Mouse (Mus musculus) adrenal gland (tissue): ENCODE measurements around the gene Diras1.

Experiments used
- intact Hi-C: fragments of 180-260 bp; cut with DNase I; formaldehyde crosslinking; loops from one replicate; pipeline ENCODE4 v1.15.1; 2025

Gene Diras1

DNA sequence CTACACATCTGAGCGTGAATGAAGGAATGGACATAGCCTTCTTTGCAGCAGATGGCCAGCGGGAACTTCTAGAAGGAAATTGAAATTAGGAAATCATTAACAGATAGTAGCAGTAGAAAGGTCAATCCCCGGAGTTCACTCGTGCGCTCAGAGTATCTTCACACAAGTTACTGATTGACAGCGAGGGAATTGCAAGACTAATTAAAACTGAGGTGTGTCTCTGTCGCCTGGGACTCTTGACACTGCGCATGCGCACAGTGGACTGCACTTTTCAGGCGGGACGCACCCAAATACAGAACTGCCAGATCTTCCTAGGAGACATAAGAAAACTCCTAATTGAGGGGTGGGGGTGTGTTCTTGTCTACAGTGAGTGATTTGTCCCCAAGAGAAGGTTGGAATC lies 50.0 kb downstream of the Diras1 start:
- intact Hi-C loops: no loop called here

GRCm38 (mm10) chr10:80973722-80974121 lies 51.7 kb downstream of the Diras1 start:
- intact Hi-C loops: no loop called here

DNA sequence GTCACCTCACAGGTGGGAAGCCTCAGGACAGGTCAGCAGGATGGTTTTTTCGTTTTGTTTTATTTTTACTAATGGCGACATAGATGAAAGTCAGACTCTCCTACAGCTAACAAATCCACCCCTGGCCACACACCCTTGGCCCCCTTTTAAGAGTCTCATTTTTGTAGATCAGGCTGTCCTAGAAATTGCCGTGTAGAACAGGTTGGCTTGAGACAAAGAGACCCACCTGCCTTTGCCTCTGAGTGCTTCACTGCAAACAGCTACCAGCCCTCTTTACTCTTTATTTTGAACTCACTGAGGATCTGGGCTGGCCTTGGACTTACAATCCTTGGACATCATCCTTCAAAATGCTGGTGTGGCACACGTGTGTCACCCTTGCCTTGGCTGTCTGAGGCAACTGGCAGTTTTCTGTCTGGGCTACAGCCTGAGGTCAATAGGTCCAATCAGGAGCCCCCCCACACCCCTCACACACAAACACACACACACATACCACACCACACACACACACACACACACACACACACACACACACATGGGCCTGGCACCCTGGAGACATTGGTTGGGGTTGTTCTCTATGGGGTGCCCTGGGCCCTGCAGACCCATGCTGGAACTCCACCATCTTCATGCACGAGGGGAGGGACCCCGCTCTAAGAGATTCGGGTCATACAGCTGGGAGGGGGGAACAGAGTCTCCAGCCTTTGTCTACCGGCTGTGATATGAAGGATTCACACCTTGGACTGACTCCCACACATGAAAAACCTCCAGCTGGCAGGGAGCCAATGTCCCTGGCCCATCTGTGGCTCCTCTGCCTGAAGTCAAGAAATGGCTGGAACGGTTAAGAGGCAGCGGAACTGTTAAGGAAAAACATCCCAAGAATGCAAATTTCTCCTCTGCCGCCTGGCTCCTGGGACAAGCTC lies 53.1 kb downstream of the Diras1 start:
- intact Hi-C loops: no loop called here

GRCm38 (mm10) chr10:80971533-80971932 lies 53.9 kb downstream of the Diras1 start:
- intact Hi-C loops: no loop called here

- intact Hi-C loops: no loop called here
Observed at GRCm38 (mm10) chr10:80970159-80970558, 55.3 kb downstream of the Diras1 start.
